Mouse (Mus musculus) lung, adult 18-20 months (tissue): ENCODE measurements around the gene Prox1.

ENCODE experiments used
- DNase-seq, 2 experiments: peaks; one replicate each; pipeline ENCODE4 v3.0.0; 2022; ENCODE audit warnings: mixed read lengths in 2 of 2

Gene Prox1

DNA sequence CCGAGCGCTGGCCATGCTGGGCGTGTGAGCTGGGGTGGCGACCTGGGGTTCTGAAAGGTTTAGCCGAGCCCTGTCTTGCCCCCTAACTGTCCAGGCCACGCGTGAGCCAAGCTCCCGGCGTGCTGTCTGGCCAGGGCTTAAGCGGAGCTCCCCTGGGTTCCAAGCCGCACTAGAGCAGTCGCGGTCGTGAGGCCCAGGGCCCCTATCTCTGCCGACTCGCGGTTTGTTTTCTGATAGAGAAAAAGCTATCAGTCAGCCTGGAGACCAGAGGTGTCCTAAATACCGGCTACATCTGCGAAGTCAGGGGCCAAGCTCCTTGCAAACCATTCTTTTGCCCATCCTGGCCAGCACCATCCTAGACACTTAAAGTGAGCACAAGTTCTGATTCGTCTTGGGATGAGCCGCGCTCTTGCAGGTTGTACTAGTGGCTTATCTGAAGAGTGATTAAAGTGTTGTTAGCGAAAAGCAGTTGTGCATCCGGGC is 2.5 kb upstream of the Prox1 start:
- no peak for DNase-seq

DNA sequence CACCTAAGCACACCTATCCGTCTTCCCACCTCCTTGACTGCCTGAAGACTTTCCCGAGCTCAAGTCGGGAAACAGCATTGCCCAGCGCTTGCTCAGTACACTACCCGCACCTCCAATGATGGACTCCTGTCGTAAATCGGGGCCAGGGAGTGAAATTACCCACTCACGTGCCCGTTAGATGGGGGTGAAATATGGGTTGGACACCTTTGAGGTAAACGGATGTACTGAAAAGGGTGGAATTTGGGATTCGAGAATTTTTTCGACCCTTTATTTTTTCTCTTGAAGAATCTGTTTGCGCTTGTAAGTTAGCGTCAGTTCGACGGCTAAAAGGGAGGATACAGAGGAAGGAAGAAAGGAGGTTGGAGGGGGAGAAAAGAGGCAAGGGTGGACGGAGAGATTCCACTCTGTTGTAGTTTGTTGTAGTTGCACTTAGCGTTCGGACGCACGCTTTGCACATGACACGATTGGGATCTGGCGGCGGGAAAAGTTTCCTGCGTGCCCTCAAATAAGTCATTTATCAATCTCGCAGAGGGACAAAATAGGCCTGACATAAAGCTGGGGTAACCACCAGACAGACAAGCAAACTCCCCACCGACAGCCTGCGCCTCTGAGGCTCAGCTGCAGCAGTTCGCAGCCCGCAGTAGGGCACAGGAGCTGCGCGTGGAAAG is 1.9 kb upstream of the Prox1 start:
- DNase-seq: no peak

DNA sequence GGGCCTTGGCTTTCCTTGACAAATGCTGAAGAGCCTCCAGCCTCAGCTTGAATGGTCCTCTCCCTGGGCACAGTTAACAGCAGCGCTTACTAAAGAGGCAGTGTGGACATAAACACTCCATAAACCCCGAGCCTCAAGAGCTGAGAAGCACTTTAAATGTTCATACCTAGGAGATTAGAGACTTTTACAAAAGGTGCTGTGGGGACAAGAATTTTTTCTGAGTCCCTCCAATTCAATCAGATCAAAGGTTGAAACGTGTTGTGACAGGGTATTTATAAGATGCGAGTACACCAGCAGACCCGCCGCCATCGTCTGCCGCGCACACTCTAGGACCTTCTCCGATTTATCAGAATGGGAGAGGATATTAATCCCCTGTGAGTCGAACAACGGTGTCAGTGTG is 1.2 kb upstream of the Prox1 start:
- DNase-seq: no peak

DNA sequence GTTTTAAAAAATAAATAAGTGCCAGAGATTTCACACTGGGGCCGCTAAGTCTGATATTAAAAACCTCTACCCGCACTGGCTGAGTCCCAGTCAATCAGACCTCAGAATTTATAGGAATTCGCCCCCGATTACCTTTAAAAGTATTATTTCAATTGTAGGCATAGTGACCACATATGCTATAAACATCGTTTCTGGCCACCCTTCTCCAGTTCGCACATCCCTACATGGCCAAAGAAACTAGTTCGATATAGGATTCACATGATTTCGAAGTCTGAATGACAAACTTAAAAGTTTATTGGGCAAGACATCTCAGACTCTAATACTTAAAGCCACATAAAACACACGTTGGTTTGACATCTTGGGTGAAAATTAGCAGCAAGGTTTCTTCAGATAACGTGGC is 827 bp upstream of the Prox1 start:
- no peak for DNase-seq

DNA sequence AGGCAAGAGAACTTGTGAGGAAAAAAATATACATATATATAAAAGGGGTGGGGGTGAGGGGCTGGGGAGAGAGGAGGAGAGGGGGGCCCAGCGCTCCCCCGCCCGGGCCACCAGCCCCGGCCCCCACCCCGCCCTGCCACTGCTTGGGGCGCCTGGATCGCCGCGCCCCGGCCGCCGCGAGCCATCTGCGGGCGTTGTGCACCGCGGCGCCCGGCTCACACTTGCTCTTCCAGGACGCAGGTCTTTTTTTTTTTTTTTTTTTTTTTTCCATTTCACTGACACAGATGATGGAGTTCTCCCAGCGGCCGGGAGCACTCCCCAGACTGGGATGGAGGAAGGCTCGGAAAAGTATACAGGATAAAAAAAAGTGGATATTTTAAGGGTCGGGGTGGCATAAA is 304 bp upstream of the Prox1 start:
- DNase-seq: no peak

DNA sequence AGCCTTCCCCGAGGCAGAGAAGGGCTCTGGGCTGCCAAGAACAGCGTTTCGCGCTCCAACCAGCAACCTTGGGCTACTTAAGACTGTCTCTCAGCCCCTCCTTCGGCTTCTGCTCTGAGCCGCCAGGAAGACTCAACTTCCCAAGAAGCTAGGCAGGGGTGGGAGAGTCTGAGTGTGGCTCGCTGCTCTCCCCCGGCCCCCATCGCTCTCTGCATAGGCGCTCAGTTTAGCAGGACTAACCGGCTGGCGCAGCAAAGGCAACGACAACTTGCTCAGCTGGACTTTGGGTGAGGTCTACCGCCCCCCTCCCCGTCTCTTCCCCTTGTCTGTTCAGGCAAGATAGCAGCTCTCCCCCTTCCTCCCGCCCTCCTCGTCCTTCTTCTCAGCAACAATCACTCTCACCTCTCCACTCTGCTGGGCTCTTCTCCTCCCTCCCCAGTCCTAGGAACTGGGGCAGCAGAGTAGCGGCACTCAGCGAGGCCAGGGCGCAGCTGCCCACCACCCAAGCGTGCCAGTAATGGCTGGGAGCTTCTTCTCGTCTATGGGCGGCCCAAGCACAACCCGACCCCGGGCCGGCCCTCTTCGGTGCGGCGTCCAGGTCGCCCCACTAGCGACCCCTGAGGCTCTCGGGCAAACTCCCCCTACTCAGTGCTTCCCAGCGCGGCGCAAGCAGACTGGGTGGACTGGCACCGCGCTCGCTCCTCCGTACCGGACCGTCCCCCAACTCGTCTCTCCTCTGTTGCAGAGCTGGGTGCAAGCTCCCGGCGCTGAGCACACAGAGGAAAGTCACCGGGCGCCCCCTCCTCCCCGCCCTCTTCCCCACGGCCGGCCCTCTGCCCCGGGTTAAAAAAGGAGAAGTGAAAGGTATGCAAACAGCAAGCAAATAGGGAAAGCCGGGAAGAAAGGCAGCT is 1.5 kb downstream of the Prox1 start:
- DNase-seq: no peak

DNA sequence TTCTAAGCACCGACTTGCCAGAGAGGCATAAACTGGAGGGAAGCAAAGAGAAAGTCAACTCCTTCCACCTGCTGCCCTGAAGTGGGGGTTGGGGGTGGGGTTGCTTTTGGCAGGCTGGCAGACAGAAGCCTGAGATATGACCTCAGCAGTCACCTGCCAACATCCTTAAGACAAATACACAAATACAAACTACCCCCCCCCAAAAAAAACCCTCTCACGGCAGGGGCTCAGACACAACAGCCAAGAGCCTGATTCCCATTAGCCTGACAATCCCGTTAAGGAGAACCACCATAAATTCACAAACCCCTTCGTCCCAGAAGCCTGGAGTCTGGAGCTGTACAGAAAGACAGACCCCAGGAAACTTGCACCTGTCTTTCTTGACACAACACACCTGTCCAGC is 2.4 kb downstream of the Prox1 start:
- DNase-seq: no peak

DNA sequence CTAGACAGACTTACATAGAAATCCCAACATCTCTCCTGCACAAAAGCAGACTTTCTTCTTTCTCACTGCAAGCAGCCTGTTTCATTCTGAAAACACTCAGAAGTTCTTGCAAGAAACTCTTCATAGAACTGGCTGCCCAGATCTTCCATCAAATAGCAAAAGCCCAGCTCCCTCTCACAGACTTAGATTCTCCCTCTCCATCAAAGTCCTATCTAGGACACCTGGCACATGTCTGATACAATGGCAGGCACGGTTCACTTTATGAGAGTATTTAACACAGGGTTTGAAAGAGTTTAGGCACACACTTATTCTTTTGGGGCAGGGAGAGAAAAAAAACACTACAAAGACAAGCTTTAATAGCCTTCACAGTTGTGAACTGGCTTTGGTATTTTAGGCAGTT is 2.9 kb downstream of the Prox1 start:
- no peak for DNase-seq

DNA sequence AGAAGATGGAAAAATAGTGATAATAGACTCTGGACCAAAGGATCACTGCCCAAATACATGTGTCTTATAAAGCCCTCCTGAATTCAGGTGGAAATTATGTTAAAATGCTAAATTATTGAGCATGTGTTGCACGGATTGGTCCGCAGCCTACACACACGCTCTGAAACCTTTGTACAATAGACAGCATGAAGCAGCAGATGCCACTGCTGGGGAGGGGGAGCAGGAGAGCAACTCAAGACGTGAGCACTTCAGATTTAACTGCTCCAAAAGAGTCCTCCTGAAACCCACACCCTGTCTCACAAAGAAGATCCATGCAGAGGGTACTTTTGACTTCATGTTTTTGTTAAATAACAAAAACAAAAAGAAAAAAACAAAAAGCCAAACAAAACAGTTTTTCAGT is 5.0 kb downstream of the Prox1 start:
- DNase-seq: no peak

DNA sequence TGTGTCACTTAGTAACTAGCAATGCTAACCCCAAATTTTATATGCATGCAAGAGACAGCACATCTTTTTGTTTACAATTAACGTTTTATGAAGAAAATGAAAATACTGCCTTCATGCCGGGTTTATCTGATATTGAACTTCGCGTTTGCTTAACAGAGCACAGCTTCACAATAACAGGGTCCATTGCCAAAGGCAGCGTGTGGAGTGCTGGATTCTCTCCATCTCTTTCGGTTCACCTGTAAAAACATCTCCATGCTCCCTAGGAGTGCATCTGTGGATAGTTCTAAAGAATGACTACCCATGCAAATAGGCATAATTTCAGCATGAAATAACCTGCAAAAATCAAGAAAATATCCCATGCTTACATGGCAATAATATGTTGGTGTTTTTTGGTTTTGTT is 7.0 kb downstream of the Prox1 start:
- DNase-seq: no peak

DNA sequence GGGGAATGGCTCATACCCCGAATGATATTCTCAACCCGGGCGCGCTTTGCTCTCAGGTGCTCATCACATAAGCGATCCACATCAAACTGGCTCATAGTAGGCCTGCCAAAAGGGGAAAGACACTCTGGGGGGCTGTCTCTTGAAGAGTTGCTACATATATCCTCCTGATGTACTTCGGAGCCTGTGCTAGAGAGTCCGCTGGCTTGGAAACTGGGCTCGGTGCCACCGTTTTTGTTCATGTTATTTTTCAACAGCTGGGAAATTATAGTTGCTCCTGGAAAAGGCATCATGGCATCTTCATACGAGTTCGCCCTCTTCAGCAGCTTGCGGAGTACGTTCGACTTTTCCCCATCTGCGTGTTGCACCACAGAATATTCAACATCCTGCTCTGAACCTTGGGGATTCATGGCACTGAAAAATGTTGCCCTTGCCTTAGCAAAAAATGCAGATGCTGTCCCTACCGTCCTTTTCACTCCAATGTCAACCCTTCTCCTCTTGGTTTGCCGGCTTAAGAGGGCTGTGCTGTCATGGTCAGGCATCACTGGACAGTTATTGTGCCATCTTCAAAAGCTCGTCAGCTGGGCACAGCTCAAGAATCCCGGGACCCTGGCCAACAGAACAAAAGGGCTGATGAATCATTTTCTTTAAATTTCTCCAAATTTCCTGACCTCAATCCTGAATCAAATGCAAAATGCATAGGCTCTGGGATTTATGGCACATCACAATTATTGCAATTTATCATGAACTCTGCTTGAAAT is 8.6 kb downstream of the Prox1 start:
- no peak for DNase-seq

DNA sequence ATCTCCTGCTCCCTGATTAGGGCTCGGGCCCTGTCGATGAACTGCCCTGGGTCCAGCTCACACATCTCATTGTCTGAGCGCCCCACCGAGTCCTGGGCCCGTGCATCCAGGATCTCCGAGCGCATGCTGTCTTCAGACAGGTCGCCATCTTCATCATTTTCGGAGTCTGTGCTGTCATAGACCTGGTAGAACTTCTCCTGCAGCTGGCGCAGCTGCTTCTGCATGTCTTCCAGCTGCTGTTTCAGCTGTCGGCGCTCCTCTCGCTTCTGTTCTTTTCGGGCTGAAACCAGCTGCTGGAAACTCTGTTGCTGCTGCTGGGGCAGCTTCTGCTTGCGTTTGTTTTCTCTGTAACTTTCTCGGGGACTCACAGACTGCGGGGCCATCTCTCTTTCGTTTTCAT is 9.2 kb downstream of the Prox1 start:
- DNase-seq: no peak

DNA sequence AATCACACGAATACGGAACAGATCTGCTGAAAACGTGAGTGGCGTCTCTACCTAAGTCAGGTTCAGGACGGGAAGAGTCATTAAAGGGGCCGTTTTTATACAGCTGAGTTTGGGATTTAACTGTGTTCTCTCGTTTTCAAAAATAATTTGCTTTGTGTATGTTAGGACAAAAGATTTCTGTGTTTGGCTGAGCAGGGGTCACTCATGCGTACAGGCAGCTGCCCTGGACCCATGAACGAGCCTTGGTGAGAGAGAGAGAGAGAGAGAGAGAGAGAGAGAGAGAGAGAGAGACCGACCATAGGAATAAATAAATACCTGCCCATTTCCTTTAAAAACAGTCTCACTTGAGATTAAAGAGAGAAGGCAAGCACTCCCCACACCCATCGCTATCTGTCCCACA is 11.1 kb downstream of the Prox1 start:
- DNase-seq: no peak

DNA sequence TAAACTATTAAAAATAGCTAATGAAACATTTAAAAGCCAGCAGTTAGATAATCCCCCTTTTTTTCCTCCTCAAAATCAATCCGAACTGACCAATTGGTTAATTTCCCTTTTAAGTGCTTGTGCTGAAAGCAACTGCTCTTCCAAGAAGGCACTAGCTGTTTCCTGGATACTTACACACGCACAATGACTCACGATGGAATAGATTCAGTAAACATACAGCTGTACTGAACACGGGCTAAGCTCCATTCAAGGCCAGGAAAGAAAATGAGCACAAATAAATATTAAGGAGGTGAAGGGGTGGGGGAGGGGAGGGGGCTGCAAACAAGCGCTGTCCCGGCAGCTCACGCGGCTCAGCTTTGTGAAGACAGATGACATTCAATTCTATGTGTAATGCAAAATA is 14.8 kb downstream of the Prox1 start:
- DNase-seq: no peak

DNA sequence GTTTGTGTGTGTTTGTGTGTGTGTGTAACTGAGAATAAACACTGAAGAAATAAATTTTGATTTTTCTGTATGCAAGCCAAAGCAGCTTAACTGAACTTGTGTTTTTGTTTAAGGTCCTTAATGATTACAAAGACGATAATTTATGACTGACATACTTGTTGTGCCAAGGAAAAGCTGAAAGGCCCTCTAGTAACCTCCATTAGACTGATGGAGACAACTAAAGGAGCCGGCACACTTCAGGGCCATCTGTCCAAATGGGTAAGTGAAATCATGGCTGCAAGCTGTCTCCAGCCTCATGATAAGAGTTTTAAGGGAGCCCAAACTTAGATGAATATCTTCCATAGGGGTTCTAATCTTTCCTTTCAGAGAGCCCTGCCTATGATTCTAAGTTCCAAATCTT is 15.5 kb downstream of the Prox1 start:
- no peak for DNase-seq

DNA sequence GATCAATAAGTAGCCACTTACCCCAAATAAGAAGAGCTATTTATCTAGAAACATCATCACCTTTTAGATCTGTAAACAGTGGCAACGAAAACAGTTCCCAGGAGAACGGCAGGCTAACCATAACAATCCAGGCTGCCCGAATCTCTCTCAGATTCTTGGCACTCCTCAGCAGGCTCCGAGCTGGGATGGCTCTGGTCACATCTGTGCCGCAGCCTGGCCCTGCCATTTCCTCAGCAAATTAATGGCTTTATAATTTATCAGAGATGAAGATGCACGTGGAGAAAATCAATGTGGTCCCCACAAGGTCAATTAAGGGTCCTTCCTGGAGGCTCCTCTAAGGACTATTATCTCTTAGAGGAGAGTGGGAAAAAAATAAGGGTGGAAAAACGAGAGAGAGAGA is 16.2 kb downstream of the Prox1 start:
- no peak for DNase-seq

DNA sequence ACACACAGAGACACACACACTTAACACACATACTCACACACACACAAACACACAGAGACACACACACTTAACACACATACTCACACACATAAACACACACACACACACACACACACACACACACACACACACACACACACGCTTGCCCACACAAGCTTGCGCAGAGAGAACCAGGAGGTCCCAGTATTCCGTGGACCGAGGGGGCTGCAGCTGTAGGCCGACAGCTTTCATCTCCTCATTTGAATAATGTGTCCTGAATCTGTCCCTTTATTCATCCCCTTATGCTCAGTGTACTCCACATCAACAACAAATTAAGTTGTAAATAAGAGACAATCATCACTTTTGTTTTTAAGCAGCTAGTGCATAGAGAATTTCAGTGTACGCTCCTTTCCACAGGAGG is 17.9 kb downstream of the Prox1 start:
- DNase-seq: no peak

DNA sequence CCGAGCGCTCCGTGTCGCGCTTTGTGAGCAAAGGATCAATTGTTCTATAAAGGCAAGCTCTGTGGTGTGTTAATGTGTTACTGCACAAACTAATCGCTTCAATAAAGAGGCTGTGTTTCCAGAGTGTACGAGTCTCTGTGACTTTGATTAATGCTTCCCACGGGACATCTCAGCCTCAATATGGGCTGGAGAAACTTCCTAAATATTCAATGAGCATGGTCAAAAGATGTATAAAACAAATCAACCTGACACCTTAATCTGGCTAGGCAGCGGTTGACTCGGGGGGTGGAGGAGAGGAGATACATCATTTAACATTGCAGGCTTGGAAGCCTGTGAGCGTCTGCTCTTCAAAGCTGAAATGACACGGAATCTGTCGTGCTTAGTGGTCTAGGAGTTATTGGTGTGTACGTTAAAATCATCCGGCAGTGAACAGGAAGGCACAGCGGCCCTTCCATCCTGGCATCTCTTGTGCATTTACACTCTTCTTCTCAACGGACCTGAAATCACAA is 21.2 kb downstream of the Prox1 start:
- DNase-seq: no peak

DNA sequence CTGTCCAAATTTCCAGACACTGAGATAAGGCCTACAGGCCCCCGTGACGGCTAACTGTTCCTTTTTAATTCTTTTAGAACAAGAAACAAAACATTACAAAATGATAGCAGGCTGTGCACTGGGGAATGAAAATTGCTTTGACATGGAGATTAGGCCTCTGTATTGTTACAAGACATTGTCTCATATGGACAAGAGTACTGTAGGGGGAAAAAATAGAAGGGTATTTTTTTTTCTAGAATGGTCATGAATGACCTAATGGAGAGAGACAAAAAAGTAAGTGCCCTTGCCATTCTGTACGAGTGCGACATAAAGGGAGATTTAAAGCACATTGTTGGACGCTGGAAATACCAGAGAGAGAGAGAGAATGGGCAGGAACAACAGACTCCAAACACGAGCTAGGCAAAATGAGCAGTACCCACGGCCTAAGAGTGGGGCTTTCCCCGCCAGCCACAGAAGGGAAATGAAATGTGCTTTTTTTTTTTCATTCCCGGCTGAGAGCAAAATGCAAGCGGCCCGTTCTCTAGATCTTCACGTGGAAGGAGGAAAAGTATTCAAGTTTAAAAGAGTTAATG is 21.8 kb downstream of the Prox1 start:
- no peak for DNase-seq

DNA sequence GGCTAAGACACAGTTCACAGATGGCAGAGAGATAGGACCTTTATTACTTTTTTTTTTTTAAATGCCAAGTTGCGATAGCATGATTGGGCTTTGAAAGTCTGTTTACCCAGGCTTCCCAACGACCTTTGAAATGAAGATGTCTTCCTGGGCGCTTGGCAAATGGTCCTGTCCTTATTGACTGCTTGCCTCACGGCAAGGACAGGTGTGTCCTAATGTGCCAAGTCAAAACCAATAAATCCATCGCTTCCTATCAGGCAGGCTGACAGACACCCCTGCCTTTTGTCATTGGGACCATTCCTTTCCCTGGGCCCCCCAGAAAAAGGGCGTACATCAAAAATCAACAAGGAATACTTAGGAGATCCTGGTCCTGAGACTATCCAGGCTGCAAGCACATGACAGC is 22.7 kb downstream of the Prox1 start:
- DNase-seq: no peak

DNA sequence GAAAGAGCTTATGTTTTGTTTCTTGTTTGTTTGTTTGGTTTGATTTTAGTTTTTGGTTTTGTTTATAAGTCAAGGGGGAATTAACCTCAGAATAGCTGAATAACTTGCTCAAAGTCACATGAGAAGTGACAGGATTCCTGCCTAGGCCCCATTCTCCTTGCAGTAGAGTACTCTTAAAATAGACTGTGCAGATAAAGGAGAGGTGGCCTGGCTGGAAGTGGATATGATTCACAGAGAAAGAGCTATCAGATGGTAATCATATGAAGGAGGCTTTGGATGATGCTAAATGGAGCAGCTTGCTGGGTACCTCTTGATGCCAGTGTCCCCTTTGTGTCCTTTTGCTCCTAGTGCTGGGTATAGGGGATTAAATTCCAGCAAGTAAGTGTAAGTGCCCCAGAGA is 26.1 kb downstream of the Prox1 start:
- DNase-seq: no peak

DNA sequence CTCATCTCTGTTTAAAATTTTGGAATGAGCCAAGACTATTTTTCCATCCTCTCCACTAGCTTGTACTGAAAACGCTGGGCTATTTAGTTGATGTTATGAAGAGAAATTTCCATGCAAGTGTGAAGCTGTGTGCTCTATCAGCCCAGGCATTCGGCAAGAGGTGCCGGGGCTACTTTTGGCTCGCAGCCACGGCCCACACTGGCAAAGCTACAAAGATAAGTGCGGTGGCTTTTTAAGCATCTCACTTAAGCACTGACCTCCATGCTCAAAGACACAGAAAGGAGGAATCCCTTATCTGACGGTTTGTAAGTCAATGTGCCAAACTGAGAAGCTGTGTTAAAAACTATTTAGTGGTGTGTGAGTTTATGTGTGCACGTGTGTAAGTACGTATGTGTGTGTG is 26.9 kb downstream of the Prox1 start:
- no peak for DNase-seq

DNA sequence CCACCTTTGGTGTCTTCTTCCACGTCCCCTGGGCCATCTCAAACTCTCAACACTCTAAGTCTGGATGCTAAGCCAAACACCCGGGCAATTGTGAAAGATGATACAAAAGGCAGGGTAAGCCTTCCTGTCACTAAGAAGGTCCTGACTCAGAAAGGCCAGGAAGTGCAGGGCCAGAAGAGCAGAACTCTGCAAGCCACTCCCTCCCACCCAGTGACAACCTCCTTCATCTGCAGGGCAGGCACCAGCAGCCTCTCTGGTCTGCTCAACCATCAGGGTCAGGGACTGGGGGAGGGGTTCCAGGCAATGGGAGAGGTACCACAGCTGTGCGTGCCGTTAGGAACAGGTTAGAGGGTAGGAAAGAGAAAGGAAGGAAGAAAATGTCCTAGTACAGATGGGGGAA is 27.9 kb downstream of the Prox1 start:
- DNase-seq: no peak
